Mouse (Mus musculus) layer of hippocampus, postnatal 36 days (tissue): ENCODE data around the gene 4833427G06Rik. TPM values are rescaled to one million over a fixed set of nuclear protein-coding genes. Genes with fewer than 3 reads are reported as not detected.
A peak's percentile ranks its signal among the peaks of the same experiment; 100 is the strongest.
"Not testable (repeated sequence)": the region's sequence is repeated elsewhere in the genome, so short reads cannot be mapped to it uniquely, and the experiment has no call there.

ENCODE experiments used
- DNase-seq, 2 experiments: peaks; one replicate each; pipeline ENCODE4 v3.0.0; 2022
- total RNA-seq, 2 experiments: library from RNA; stranded (reverse); gene quantifications; 2 replicates each; pipeline ENCODE4 v1.2.3; 2021

Gene 4833427G06Rik
- not detected for total RNA-seq

GRCm38 (mm10) chr9:51101756-51102425 is at the start of gene 4833427G06Rik:
Gene 4833427G06Rik, minus strand, starts transcription at chr9:51102078.
- peak; percentile 18 to 21 for DNase-seq

GRCm38 (mm10) chr9:51147294-51147693 is 45.4 kb upstream of the 4833427G06Rik start:
- no peak for DNase-seq

- no peak for DNase-seq
Observed at GRCm38 (mm10) chr9:51146496-51146895, 44.6 kb upstream of the 4833427G06Rik start.

DNA sequence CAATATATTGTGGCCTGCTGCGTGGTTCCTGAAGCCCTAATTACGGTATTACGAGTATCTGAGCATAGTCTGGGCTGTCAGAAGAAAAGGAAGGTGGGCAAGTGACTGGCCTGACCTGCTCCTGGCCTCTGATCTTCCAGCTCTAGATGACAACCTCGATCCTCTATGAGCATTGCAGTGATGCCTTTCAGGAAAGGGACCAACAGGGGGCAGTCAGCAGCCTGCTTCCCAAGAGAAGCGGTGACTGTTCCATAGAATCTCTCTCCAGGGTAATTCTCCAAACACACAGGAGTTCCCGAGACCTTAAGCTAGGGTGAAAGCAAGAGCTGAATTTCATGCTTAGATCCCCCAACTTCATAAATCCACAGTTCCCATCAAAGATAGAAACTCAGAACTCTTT is 42.3 kb upstream of the 4833427G06Rik start:
- no peak for DNase-seq

GRCm38 (mm10) chr9:51143437-51143836 is 41.6 kb upstream of the 4833427G06Rik start:
- DNase-seq = no peak

DNA sequence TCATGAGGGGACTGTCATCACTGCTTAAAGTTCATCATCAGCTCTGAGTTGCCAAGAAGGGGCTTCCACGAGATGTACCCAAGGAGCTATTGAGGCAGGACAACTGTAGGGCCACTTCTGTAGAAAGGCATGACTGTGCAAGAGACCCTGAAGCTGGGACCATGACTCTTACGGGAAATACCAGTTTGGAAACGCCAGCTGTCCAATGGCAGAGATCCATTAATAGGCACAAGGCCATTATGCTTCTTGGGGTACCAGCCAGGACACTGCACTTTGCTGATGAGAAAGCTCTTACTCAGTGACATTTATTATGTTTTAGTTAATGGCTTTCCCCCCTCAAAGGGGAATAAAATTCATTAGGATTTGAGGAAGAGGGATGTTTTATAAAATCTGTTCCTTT is 38.8 kb upstream of the 4833427G06Rik start:
- DNase-seq = no peak

GRCm38 (mm10) chr9:51139401-51139800 is 37.5 kb upstream of the 4833427G06Rik start:
- DNase-seq = not testable (repeated sequence)

DNA sequence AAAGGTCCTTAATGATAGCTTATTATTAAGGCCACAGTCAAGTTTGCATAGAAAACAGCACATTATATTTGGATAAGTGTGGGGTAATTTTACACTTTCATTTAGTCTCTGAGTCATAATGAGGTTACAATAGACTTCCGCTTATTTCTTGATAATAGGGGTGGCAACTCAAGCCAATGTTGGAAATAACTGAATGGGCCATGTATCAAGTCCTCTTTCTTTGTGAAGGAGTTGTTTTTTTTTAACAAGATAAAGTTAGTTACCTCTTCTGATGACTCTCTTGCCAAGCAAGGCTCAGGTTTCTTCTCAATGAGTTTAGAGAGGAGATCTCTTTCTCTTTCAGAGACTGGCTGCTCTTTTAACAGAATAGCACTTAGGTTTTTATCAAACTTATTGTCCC is 36.4 kb upstream of the 4833427G06Rik start:
- DNase-seq = no peak

- no peak for DNase-seq
Observed at GRCm38 (mm10) chr9:51137836-51138235, 36.0 kb upstream of the 4833427G06Rik start.

GRCm38 (mm10) chr9:51137432-51137831 is 35.6 kb upstream of the 4833427G06Rik start:
- DNase-seq = no peak

- DNase-seq = no peak
Observed at GRCm38 (mm10) chr9:51136985-51137384, 35.1 kb upstream of the 4833427G06Rik start.

DNA sequence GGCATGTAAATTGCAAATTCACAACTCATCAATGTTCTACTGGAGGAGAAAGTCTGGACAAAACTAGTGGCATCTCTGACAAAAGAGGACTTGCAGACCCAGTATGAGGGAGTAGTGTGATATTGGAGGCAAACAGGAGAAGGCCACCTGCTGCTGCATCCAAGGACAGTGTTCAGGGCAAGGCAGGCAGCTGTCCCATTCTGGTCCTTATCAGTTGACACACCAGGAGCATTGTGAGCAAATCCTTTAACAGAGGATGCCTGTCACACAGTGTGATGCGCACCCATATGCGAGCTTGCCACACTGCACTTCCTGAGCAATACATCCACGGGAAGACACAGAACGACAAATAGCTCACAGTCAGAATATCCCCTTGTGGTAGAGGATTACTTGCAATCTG is 12.9 kb upstream of the 4833427G06Rik start:
- DNase-seq = no peak

DNA sequence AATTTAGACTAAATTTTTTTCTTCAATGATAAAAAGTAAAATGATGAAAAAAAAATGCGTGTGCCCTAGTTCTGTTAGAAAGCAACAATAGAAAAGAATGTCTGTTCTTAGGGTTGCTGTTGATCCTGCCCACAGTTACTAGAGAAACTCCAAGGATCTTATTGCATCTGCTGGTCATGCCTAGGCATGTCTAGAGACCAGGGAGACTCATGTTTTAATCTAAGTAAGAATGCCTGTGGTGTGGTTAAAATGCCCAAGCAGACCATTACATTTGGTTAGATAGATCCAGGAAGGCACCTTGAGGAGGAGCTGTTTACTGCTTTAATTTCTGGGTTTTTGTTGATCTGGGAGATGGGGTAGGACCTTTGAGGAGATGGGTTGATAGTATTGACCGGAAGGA is 3.9 kb upstream of the 4833427G06Rik start:
- DNase-seq = no peak

- no peak for DNase-seq
Observed at GRCm38 (mm10) chr9:51103808-51104514, 2.1 kb upstream of the 4833427G06Rik start.

- peak; percentile 30 to 33 for DNase-seq
Observed at GRCm38 (mm10) chr9:51102963-51103807, 1.3 kb upstream of the 4833427G06Rik start.

- no peak for DNase-seq
Observed at GRCm38 (mm10) chr9:51096306-51096705, 5.6 kb downstream of the 4833427G06Rik start.

DNA sequence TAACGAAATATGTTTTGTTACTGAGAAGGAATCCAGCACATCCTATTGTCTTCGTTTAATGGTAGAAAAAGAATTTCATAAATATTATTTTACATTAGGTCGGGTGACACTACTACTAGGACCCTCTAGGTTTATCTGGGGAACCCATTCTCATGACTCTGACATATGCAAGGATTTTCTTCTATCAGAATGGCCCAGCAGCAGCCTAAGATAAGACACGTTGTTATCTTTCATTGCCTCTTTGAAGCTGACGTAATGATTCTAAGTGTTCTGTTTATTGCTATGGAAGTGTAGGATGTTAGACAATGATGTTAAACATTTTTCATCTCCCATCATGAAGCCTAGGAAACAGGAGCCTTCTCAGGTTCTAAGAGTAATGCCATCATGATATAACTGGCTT is 8.2 kb downstream of the 4833427G06Rik start:
- no peak for DNase-seq

GRCm38 (mm10) chr9:51081614-51082013 is 20.3 kb downstream of the 4833427G06Rik start:
- no peak for DNase-seq

GRCm38 (mm10) chr9:51076979-51077315 is 24.9 kb downstream of the 4833427G06Rik start, which contains the start of gene Layn:
Gene Layn, minus strand, starts transcription at chr9:51077094.
- DNase-seq = peak; percentile 31 to 32

- no peak for DNase-seq
Observed at GRCm38 (mm10) chr9:51076300-51076978, 25.4 kb downstream of the 4833427G06Rik start.

DNA sequence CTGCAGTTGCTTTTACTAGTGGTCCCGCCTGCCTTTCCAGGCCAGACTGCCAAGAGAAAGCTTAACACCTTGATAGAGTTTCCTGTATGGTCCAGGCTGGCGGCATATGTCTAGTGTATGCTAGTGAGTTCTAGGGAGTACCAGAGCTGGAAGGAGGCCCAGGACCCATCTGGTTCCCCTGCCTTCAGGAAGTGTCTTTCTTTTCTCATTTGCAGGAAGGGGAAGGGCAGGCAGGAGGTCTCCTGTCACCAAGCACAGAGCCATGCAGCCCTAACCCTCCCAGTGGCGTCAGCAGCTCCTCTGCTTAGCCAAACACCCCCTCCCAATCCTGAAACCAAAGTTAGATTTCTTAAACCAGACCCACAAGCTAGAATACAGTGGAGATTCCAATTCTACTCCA is 26.1 kb downstream of the 4833427G06Rik start:
- peak; percentile 6 for DNase-seq

- no peak for DNase-seq
Observed at GRCm38 (mm10) chr9:51070801-51071200, 31.1 kb downstream of the 4833427G06Rik start.

- DNase-seq = no peak
Observed at GRCm38 (mm10) chr9:51068202-51068601, 33.7 kb downstream of the 4833427G06Rik start.
